Mouse (Mus musculus) embryo, embryonic 11 days (tissue): ENCODE results near the gene Hps5.
"Not testable (repeated sequence)": the region's sequence is repeated elsewhere in the genome, so short reads cannot be mapped to it uniquely, and the experiment has no call there.

Source experiments
- DNase-seq: peaks from one replicate; pipeline ENCODE4 v3.0.0-alpha.2; 2015

Gene Hps5

DNA sequence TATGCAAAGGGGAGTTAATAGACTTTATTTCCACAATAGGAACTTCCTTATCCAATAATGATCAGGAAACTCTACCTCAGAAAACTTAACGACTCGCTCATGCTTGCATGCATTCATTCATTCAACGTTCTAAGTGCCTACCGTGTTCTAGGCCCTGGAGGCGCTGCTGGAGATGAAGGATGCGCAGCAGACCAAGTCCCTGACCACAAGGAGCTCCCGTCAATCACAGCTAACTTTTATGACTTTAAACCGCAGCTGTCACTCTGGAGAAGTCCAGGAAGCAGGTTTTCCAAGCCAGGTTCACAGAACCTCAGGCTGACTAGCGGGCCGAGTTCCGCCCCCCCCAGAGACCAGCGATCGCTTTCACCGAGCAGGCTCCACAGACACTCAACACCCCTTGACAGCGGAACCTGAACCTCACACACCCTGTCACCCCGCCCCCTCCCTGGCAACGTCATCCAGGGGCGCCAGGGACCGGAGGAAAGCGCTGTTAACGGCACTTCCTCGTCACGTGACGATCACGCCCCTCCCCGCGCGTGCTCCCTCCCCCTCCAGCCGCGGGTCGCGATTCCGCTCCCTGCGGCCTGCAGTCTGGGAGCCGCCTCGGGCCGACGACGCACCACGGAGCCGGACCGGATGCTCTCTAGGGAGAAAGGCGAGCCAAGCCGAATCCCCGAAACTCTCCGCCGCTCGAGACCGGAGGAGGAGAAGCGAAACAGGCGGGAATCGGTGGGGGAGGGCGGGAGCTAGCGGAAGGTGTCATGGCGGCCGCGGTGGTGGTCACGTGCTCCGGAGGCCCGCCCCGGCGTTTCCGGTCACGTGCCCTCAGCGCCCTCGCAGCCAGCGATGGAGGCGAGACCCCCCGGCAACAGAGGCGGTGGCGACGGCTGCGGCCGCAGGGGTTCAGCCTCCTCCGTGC is at the start of gene Hps5, which contains the start of gene Gtf2h1:
Gene Hps5, minus strand, starts transcription at position 778 of the 919 bp plus-strand sequence.
Gene Gtf2h1, plus strand, starts transcription at position 817 of the 919 bp plus-strand sequence.
- DNase-seq: peak; percentile 98

DNA sequence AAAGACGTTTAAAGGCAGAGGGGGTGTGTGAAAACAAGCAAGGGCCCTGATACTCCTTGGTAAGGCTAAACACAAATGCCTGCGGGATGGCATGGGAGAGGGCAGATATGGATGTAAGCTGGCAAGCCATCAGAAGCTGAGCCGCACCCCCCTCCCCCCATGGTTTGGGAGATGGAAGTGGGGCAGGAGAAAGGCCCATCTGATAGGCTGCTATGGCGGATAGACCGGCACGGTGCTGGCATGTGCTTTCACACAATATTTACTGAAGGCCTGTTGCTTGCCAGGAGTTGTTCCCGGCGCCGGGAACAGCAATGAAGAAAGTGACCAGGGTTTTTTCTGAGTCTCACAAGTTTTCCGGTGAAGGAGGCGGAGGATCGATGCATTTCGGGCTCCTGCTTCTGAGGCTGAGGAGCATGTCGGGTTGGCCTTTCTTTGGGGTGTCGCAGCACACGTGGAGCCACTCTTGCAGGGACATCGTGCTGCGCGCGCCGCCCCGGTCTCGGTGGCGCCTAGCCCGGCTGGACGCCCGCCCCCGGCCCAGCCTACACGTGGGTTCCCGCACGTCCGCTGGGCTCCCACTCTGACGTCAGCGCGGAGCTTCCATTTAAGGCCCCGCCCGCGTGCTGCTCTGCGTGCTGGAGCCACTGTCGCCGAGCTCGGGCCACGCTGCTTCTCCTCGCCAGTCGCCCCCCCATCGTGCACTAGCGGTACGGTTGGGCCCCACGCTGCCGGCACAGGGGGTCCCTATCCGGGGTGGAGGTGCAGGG is 49.5 kb upstream of the Hps5 start:
- DNase-seq: peak; percentile 97

DNA sequence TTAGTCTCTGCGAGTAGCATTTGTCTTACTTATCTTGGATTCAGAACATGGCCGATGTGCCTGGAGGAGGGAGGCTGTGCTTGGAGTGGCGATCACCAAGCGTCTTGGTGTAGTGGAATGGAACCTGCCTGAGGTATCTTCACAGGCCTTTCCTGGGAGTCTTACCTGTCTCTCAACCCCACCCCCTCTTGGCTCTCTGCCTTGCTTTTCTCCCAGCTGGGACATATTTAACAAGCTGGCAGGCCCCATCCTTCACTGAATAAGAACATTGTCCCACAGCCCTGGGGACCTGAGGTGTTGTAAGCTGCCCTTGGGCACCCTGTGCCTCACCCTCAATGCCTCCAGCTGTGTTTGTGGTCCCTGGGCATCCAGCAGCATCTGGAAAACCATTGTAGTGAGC is 47.7 kb upstream of the Hps5 start:
- DNase-seq: no peak

DNA sequence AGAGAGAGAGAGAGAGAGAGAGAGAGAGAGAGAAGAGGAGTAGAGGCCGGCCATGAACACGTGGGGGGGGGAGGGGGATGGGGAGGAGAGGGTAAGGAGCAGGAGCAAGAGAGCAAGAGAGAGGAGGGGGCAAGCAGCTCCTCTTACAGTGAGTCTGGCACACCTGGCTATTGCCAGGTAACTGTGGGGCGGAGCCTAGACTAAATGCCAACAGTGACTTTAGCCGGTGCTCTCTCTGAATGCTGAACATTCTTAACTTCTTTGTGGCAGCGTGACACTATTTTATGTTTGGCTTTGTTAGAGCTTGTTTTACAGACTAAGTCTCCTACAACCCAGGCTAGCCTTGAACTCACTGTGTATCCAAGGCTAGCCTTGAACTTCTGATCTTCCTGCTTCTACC is 46.4 kb upstream of the Hps5 start:
- DNase-seq: no peak

DNA sequence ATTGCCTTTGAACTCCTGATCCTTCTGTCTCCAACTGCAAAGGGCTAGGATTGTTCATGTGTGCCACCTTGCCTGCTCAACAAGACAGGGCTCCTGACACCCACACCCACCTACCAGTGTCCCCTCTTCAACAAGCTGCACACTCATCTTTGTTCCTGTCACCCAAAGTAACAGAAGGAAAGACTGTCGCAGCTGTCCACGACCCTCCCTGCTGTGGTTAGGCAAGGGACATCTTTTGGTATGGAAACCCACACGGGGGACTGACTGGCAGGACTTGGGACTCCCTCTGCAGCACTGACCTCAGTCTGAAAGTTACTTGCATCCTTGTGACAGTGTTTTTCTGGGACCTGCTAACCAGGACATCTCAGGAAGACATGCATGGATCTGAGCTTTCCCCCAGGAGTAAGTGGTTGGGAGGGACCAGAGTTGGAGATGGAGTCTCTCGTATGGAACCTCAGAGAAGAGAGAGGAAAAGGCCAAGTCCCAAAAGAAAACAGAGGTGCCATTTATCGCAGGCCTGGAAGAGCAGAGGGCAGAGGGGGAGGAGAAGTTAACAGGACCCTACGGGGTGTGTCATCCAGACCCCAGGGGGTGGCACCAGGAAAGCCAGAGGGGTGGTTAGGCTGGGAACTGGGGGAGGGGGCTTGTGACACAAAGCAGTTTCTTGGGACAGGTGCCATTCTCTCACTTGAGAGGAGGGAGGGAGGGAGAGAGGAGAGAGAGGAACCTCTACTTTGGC is 45.1 kb upstream of the Hps5 start, which contains the start of gene Ldha:
Gene Ldha, plus strand, starts transcription at position 689 of the 739 bp plus-strand sequence.
- DNase-seq: no peak

DNA sequence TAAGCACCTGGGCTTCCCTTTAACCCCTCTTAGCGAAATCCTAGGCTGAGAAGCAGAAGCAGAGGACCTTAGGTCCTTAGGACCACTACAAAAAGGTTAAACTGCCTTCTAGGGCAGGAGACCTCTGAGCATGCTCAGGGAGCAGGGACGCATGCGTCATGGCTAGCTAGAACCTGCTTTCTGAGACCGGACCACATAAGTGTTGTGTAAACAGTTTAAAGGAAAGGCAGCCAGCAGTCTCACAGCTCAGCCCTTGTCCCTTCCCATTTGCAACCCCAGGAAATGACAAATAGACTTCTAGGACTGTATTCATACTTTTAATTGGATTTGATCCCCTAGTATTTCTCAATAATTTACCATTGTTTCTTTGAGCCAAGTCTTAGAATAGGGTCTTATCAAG is 44.5 kb upstream of the Hps5 start:
- DNase-seq: no peak

DNA sequence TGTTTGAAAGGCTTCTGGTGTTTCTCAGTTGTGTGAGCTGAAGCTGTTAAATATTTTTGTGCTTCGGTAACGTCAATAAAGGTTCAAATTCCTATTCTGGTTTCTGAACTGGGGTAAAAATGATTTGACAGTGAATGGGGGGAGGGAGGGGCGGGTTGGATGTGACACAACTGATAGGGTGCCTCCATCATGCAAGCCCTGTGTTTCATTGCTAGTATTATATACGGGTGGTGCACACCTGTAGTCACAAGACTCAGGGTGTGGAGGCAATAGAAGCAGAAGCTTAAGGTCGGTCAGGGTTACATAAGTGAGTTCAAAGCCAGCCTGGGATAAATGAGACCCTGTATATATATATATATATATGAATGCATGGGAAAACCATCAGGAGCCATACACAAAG is 44.0 kb upstream of the Hps5 start:
- DNase-seq: no peak

DNA sequence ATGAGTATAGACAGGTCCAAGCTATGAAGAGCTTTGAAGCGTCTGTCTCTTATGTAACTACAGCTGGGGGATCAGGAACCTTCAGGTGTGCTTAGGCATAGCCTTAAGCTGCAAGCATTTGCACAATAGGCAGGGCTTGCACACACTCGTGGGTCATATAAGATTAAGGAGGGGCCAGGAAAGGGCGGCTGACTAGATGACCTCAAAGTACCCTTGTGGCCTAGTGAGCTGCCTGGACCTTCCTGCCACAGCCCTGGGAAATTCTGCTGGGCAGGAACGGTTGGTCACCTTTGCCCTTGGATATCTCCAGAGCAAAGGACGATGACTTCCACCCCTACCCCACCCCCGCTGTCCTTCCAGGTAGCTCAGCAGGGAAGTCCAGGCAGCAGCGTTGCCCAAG is 43.6 kb upstream of the Hps5 start:
- DNase-seq: no peak

DNA sequence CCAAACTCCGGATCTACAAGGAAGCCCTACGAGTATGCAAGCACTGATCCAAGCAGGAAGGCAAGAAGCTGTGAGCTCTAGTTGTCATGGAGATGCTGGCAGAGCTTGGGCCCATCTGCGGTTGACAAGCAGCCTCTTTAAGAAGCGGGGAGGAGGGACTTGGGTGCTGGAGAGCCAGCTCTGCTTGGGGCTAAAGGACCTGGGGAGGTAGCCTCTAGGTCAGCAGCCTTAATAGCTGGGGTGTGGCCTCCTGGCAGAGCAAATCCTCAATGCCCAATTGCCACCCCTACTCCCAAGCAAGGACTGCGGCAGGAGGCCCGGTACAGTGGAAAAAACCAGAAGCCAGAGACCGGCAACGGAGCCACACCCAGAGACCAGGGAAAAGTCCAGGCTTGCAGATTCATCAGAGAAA is 43.0 kb upstream of the Hps5 start:
- peak; percentile 57 for DNase-seq

DNA sequence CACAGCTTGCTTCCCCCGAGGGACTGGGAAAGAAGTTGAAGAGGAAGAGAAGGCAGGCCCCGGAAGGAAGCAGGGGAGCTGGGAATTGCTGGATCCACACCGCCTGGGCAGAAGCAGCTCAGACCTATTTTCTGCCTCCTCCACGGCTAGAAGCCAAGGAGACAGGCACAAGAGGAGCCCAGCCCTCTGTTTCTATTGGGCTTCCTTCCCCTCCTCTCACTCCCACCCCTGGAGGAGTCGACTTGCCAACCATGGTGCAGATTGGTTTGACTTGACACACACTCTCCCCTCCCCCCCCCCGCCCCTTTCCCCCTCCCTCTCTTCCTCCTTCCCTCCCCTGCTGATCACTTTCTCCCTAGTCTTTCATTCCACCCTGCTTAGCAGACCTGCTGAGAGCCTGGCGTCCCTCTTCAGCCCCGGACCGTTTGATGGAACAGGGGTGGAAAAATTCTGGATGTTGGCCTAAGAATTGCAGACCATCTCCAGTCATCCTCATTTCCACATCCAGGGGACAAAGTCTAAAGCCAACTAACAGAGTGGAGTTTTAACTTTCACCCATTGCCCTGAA is 42.3 kb upstream of the Hps5 start:
- peak; percentile 65 for DNase-seq

DNA sequence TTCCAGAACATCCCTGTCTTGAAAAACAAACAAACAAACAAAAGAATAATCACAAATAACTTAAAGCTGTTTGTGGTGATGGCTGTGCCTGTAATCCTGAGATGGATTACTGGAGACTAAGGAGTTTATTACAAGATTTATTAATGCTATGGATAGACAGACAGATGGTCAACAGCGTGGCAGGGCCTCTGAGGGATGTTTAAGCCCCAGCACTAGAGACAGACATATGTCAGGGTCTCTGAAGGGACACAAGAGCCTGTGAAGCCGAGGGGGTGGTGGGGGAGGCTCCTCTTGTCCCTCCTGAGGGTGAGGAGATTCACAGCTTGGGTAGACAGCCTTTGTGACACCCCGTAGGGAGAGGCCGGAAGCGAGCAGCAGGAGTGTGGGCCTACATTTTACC is 41.2 kb upstream of the Hps5 start:
- DNase-seq: no peak

DNA sequence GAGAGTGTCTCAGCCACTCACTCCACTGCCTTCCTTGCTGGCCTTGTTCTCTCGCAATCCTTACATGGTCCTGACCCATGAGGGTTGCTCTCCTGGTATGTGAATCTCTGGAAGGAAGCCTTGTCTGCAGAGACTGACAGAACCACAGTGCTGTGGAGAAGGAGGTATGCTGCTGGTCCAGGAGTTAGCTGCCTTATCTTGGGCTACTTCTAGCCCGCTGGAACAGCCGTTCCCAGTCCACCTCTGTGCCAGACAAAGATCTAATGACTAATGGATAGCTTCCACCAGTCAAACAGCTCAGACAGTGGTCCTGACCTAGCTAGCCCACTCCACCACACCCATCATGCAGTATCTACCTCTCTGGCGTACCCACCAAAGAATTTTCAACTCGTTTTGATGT is 40.5 kb upstream of the Hps5 start:
- no peak for DNase-seq

DNA sequence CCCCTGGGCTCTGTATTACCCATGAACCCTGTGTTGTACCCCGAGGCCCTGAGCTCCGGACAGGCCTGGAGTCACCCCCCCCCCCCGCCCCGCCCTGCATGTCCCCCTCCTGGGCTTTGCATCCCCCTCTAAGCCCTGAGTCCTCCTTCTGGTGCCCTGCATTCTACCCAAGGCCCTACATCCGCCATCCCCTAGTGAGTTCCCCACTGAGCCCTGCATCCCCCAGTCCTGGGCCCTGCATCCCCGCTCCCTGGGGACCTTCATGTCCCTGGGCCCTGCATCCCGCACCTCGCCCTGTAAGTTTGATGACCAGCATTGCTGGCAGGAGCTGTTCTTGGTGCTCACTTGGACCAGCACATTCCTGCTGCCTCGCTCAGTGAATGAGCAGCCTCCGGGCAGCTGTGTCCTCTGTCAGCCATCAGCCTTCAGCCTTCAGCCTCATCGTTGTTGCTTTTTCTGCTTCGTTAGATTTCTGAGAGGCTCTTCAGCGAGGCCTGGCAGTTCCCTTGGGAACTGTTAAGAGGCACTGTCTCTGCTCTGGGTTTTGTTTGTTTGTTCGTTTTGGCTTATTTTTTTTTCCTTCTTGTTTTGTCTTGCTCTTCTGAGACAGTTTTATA is 39.2 kb upstream of the Hps5 start:
- peak; percentile 25 for DNase-seq

DNA sequence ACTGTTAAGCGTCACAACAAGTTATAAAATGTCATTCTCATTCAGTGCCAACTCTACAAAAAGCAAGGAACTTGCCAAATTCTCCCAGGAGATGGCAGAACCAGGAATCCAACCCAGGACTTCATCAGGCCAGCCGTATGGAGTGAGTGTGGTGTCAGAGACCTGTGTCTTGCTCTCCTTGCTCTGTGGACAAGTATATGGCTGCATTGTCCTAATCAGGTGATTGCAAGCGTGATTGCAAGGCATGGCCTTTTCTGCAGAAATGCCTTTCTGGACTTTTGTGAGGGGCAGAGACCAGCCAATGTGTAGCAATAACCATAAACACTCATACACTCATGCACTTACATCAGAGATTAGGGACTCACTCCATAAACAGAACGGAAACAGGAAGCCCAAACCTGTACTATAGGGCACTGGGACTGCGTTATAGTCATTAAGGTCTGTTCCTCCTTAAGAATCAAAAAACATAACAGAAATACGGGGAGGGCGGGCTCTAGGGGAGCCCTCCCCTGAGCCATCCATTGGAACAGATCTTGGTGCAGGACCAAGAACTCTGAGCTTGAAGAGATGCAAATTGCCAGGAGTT is 37.9 kb upstream of the Hps5 start:
- DNase-seq: no peak

DNA sequence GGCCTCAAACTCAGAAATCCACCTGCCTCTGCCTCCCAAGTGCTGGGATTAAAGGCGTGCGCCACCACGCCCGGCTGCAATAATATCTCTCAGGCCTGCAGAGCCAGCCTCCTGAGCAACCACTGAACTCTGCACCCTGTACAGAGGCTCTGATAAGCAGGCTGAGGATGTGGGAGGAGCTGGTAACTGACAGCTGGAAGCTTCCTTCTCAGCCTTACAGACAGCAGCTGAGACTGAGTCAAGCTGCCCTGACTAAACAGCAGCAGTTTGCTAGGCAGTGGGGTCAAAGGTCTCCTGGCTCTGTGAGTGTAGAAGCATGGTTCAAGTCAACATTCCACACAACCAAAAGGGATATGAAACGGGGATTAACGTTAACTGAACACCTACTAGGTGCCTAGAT is 37.4 kb upstream of the Hps5 start:
- peak; percentile 54 for DNase-seq

DNA sequence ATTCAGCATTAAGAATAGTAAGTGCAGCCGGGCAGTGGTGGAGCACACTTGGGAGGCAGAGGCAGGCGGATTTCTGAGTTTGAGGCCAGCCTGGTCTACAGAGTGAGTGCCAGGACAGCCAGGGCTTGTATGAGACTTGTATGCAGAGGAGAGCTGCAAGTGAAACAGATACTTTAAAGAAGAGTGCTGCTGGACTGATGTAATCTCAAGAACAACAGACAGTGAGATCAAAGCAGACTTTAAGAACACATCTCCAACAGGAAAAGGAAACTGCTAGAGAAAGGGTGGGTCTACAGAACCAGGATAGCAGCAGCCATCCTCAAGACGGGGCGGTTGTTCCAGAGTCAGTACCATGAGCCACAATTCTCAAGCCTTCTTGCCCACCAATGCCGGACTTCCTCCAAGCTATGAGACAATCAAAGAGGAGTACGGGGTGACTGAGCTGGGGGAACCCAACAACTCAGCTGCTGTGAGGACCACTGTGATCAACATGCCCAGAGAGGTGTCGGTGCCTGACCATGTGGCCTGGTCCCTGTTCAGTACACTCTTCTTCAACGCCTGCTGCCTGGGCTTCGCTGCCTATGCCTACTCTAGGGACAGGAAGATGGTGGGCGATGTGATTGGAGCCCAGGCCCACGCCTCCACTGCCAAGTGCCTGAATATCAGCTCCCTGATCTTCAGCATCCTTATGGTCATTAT is 36.4 kb upstream of the Hps5 start:
- not testable (repeated sequence) for DNase-seq

DNA sequence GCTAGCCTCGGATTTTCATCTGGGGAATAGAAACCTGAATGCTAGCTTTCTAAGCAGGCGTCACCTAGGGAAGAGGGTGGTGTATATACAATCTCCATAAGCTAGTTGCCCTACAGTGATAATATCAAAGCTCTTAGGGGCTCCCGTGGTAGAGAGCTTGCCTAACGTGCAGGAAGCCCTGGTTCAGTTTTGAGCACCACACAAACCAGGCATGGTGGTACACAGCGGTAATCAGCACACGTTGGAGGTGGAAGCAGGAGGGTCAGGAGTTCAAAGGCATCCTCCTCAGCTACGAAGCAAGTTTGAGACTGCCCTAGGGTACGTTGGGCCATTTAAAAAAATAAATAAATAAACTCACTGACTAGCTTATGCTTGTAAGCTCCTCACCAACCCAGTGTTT is 35.8 kb upstream of the Hps5 start:
- no peak for DNase-seq

DNA sequence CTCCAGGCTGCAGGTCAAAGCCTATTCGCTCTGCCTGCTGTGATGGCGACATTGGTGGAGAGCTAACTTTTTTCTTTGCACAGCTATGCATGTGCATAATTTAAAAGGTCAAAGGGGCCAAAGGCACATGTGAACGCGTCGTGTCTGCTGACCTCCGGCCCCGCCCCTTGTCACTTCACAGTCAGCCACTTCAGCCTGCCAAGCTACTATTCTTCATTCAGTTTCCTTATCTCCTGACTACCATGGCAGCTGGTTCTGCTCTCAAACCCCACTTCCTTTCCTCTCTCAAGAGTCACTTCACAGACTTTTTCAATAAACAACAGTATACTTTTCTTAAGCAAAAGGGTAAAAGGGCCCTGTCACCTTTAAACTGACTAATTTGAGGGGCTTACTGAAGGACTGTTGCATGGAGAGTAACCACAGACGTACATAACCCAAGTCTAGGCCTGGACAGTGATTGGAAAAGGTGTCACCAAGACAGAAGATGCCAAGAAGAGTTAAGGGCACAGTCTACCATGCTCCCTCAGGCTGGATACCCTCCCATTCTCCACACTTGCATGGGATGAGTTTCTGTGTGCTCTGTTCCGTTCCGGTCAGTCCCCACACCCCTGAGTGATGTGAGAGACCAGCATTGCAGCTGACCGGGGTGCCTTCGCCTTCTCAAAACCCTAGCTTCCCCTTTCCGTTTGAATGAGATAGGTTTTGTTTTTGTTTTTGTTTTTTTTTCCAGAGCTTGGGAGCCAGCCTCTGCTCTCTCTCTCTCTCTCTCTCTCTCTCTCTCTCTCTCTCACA is 35.1 kb upstream of the Hps5 start:
- no peak for DNase-seq

DNA sequence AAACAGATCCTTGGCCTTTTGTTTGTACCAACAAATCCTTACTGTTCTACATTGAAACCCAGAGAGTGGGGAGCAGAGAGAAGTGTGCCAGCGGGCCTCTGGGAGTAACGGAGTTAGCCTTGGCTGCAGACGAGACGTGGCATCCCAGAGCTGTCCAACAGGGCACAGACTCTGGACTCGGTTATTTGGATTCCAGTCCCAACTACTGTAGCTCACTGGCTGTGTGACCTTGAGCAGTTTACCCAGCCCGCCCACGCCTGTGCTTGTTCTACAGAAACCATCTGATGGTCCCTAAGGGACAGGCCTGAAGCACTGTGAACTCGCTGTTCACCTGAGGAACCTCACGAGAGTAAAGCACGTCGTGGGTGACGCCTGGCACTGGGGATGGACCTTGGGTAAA is 34.0 kb upstream of the Hps5 start:
- DNase-seq: no peak

DNA sequence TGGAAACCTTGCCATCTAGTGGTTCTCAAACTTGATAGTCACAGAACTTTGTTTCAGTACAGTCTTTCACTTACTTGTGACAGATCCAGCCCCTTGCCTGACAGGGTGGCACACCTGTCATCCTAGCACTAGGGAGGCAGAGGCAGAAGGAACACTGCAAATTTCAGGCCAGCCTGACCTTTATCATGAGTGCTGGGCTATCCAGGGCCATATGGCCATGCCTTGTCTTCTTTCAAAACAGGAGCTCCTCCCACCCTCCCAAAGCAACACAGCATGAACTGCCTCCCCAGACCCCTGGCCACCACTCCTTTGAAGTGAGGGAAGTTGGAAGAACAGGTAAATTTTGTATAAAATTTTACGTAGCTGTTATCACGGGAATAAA is 31.9 kb upstream of the Hps5 start:
- DNase-seq: no peak
